Mouse (Mus musculus) mesoderm, embryonic 11.5 days (tissue): ENCODE results near the gene Pgpep1.
A peak's percentile ranks its signal among the peaks of the same experiment; 100 is the strongest.

Experiments
- DNase-seq: peaks from one replicate; pipeline ENCODE4 v3.0.0-alpha.2; 2012; ENCODE audit warnings: low read depth, low spot score

Pgpep1 gene

DNA sequence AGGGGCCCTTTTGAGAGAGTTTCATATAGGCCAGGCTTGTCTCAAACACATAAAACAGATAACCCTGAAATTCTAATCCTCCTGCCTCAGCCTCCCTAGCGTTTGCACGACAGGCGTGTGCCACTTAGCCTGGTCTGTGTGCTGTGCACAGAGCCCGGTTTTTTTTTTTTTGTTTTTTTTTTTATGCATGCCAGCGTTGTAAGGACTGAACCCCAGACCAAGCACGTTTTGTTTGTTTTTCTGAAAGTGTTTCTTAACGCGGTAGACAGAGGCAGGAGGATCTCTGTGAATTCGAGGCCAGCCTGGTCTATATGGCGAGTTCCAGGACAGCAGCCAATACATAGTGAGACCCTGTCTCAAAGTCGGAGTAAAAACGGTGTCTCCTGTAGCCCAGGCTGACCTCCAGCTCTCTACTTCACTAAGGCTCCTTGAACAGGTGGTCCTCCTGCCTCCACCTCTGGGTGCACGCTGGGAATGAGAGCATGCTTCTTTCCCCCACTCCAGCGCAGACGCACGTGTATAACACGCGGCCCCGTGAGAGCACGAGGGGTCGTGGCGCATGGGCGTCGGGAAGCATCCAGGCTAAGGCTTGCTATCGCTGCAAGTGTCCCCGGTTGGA lies 51.3 kb downstream of the Pgpep1 start, which contains the start of gene Ssbp4:
Gene Ssbp4, minus strand, starts transcription at position 124 of the 619 bp plus-strand sequence.
- no peak for DNase-seq

DNA sequence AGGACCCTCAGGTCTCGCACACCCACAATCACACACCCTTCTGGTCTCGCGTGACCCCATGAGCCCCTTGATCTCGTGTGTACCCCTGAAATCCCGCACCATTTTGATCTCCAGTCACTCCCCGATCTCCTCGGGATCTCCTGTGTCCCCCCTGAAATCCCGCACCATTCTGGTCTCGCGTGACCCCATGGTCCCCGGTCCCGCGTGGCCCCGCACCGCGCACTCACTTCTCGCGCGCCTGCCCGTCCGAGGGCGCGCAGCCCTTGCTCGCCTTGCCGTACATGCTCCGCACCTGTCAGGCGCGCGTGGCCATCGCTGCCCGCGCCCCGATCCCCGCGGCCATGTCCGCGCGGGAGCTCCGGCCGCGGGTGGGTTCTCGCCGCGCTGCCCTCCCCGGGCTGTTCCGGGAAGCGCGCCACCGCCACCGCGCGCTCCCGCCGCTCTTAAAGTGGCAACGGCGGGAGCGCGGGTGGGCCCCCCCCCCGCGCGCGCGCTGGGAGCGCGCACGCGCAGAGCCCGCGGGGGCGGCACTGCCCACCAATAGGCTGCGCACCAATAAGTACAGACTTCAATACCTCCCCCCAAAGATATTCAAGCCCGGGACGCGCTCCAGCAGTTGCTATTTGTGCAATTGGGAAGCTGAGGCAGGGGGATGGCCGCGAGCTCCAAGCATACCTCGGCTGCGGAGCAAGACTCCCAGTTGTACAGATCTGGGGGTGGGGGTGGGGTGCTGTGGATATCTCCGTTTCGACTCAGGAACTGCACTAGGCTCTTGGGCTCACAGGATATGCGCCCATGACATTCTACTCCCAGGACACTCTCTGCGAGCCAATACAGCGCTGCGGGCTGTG lies 52.1 kb downstream of the Pgpep1 start:
- DNase-seq = no peak

DNA sequence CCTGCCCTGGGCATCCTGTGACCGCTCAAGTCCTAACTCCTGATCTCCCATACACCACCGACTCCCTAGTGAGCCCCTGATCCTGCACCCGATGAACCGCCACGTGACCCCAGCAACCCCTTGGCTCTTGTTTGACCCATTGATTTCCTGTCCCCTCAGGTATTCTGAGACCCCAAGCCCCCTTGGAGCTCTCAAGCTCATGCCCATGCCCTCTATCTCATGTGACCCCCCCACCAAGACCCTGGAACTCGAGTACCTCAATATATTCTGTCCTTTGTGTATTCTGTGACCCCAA lies 52.6 kb downstream of the Pgpep1 start:
- DNase-seq = no peak

DNA sequence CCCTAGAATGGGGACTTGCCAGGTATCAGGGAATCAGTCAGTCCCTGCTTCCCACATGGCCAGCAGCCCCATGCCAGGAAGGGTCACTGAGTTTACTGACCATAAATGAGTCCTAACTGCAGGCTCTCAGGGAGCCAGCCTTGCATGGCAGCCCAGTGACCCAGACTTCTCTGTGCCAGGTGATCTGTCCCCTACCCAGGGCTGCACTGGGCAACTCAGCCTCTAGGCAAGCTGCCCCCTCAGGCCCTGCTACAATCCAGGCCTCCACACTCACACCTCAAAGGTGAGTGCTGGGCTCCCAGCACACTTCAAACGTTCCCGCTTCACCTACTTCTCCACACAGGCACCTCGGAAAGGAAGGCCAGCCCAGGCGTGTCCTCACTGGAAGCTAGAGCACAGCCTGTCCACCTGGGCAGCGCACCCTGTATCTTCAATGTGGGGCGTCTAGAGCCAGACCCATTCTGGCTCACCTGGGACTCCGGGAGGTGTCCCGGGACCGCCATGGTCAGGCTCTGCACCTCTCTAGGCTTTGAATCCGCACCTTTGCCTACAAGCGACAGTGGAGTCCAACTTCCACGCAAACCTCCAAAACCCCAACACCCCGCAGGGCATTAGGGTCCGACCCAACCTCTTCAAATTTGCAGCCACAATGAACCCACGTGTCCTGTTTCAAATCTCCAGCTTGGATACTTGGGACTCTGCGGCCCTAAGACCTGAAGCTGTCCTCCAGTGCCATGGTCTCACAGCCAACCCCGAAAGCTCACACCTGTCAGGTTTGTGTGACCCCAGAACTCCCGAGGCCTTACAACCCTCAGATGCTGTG lies 53.2 kb downstream of the Pgpep1 start:
- no peak for DNase-seq

DNA sequence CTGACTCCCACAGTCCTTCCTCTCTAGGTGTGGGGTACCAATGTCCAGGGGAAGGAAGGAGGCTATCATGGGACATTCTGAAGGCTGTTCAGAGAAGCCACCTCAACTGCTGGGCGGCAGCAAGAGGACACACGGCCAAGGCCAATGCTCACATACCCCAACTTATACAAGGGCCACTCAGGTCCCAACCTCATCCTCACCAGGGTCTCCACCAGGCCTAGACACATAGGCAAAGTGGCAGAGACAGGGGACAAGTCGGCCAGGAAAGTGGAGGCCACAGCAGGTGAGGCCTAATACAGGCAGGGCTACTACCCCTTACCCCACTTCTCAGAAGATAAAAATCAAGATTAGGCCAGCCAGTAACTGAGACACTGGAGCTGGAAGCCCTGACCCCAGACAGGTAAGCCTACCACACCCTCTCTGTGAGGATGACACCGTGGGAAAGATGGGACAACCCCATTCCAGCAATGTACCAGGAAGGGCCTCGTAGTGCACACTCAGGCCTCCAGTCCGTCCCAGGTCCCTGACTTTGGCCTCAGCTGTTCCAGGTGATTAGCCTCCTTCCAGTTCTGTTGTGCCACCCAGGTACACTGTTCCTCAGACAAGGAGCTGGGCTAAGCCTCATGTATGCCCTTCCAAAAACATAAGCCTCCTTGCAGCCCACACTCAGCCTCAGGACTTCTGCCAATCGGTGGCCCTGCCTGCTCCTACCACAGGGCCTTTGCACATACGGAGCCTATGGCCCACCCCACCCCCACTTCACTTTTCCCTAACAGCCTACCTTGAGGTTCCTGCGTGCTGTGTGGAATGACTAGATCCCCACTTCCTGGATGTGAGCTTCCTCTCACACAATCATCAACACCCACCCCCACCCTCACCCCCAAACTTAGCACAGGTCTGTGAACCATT lies 54.1 kb downstream of the Pgpep1 start:
- DNase-seq = no peak

DNA sequence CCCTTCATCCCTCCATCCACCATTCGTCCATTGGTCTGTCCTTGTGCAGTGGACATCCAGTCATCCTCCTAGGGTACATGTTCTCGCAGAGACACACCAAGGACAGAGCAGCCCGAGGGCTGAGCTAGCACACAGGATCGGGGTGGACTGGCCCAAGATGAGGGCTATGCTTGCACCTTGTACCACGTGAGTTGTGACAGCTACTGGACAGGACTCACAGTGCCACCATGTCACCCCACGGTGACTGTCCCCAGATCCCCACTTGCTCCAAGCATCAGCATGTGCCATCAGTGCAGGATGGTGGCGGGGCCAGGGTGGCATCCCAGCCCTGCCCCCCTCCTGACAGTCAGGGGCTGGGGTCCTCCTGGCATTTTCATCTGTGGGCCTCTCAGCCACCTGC lies 55.6 kb downstream of the Pgpep1 start:
- no peak for DNase-seq

DNA sequence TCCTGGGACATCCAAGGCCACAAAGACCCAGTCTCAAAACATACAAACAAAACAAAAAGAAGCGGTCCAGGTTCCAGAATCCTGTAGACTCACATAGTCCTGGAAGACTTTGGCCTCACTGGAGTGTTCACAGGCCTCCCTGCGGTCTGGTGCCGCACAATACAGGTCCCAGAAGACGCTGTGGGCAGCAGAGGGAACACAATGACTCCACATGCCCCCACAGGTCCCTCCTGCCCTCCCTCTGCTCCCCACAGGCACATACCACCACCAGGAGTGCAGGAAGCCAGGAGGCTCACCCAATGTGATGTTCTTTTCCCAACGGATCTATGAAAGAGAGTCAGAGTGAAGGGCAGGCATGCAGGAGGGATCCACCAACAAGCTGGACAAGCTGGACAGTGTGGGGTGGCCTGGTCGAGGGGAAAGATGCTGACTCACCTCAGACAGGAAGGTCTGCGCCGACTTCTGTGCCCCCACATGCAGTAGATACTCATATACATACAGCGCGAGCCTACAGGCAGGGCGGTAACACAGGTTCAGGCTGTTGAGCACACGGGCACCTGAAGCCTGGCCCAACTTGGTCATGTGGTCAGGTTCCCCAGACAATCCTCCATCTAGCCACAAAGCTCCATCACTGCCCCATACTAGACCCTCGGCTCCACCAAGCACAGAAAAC lies 57.9 kb downstream of the Pgpep1 start:
- DNase-seq = no peak

DNA sequence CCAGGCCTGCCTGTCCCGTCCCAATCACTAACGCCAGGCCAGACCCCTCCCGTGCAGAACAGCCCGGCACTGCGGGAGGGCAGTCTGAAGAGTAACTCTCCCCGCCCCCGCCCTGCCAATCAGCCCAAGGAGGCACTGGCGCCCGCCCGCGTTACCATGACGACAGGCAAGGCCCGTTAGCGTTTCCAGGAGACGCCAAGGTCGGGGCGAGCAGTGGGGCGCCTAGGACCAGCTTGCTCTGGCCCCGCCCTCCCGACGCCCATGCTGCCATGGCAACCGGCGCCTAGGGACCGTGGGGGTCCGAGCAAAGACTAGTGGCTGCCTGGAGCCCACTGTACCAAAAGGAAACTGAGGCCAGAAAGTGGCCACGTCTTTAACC lies 58.9 kb downstream of the Pgpep1 start:
- DNase-seq = peak; percentile 96

DNA sequence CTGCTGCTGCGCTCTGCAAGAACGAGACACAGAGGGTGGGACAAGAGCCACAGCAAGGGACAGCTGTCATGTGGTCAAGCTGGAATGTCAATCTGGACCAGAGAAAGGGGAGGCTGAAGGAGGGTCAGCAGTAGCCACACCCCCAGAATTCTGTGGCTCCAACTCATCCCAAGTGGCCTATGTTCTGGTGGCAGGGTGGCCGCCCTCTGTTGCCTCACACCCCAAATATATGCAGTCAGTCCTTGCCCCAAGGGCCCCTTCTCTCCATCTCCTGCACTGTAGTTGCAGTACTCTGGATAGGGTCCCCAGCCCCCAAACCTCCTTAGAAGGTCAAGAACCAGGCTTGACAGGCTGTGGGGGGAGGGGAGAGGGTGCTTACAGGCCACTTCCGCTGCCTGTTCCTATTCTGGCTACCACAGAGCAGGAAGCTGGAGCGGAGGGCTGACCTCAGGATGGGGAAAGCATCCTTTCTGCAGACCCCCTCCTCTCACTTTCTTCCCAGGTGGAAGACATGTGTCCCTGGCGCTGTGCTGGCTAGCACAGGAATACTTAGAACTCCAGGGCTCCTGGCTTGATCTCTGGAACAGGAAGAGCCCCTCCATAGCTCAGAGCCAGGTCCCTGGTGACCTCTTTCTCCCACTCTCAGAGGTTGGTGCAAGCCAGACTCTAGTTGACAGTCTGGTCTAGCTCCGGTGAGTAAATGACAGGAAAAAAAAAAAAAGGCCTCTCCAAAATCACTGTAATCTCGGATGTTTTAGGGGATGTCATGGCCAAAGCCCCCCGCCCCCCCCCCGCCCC lies 59.5 kb downstream of the Pgpep1 start:
- no peak for DNase-seq

DNA sequence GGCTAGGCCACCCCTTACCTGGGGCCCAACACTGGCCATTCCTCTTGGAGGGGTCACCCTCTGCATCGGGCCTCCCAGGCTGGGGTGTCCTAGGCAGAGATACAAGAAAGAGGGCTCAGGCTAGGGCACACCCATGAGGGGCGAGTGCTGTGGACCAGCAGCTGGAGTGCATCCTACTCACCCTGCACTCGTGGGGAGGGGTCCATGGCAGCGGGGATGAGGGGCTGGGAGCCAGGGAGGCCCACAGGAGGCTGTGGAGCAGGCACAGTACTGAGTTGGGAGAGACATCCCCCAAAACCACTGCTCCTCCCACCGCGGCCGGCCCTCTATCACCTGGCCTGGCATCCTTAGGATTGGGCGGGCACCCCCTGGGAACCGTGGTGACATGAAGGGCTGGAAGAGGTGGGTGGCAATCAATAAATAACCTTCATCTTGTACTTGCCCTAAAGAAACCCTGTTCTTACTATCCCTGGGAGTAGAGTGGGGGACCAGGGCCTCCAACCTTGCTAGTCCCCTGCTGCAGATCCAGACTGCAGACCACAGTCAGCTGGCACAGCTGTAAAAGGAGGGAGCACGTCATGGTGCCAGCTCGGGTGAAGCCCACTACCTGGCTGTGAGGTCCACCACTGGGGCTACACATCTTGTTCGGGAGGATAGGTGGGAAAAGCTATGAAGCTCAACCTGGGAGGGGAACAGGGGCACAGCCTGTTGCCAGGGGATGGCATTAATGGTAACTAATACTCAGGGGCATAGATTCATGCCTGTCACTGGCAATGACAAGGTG lies 60.5 kb downstream of the Pgpep1 start:
- no peak for DNase-seq

DNA sequence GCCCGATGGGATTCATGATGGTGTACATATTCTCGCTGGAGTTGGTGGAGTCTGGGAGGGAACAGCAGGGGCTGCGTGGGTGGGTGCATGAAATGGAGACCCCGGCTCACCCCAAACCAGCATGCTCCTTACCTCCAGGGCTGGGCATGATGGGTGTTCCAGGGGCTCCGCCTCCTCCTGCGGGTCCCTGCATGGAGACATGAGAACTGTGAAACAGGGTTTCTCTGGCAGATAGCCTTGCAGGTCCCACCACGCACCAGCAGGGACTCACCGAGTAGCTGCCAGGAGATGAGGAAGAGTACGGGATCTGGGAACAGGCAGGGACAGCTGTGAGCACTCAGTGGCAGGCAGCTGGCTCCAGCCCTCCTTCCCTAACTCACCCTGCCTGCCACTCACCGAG lies 61.5 kb downstream of the Pgpep1 start:
- DNase-seq = peak; percentile 78

DNA sequence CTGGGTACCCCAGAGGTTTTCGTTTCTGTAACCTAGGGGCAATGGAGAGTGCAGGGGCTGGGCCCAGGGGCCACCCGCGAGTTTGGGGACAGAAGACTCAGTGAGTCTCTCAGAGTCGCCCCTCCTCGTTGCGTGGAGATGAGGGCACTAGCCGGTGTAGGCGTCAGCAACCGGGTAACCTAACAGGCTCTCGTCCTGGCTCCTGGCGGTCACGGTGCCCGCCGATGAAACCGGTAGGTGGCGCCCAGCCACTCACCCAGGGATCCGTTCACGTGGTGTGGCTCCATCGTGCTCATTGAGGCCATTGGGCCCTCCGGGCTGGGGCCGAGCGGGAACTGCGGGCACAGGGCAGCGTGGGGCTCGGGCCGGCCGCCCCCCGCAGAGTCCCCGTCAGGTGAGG lies 61.9 kb downstream of the Pgpep1 start:
- DNase-seq = peak; percentile 78

DNA sequence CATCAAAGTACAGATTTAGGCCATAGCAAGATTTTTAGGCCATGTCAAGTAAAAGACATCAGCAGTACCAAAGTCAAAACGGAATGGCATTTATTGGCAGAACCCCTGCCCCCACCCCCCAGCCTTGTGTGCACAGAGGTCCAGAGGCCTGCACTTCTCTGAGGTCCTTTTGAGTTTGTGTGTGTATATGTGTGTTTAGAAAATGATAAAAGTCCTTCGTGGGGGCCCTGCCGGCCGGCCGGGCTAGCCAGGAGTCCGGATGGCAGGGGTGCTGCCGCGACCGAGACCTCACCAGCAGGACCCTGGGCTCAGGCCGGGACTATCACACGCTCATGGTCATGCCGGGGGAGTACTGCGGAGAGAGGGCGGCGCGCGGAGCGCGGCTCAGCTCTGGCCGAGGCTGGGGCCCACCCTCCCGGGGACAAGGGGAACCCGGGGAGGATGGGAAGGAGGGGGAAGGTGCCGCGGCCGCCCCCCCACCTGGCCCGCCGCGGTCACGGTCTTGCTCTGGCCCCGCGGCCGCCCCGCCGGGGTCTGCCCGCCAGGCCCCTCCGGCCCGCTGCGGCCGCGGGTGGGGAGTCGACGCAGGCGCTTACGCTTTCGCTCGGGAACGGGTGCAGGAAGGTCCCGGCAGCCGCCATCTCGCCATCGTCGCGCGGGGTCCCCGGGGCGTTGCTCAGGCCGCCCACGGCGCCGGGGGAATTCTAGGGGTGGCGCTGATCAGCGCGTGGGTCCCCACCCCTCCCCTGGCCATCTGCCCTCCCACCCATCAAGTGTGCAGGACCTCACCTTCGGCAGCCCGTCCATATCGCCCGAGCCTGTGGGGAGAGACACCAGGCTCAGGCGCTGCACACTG lies 62.5 kb downstream of the Pgpep1 start:
- DNase-seq = no peak

DNA sequence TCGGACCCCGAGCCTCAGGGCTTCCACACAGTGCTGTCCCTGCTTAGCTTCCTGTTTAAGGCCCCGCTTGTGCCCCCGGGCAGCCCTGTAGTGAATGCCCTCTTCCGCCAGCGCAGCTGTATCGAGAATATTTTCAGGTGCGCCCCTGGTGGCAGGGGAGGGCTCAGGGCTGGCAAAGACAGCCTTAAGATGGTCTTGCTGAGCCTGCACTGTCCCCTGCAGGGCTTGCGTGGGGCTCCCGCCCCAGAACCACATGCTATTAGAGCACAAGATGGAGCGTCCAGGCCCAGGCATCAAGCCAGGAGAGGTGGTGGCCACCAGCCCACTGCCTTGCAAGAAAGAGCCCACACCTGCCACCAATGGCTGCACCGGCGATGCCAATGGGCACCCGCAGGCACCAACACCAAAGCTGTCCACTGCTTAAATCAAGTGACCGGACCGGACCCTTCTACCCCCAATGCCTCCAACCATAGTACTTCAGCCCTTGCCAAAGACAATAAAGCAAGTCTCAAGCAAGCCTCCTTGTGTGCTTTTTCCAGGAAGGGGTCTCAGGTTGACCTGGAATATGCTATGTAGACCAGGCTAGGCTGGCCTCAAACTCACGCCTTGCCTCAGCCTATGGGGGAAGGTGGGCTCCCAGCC lies 63.3 kb downstream of the Pgpep1 start:
- DNase-seq = no peak
